Mouse (Mus musculus): Measurements from ENCODE around the gene Ppp1ca.

- TF ChIP-seq CTCF (IDR thresholded peaks at IDR 0.05; ENCODE audit: control insufficient read depth, insufficient read depth, insufficient read length) (no peak), MAX (IDR thresholded peaks at IDR 0.05) (no peak), FOSL1 (IDR thresholded peaks at IDR 0.05; ENCODE audit: insufficient read depth, low read length, poor library complexity, severe bottlenecking) (no peak), USF1 (IDR thresholded peaks at IDR 0.05; ENCODE audit: low read depth) (no peak), MYOG (IDR thresholded peaks at IDR 0.05; ENCODE audit: control insufficient read depth, extremely low read depth, insufficient read length) (no peak)
Measured at GRCm38 (mm10) chr19:4150567-4151487, 41.0 kb upstream of the Ppp1ca start.
